Mouse (Mus musculus): ENCODE results near the gene AI597479. TPM values are rescaled to one million over a fixed set of nuclear protein-coding genes. Genes with fewer than 3 reads are reported as not detected.

The AI597479 gene
- total and polyA plus RNA-seq, 3 experiments: 3.2 to 45.8 (median 31.8) TPM

GRCm38 (mm10) chr1:43091306-43092055 is 7.0 kb upstream of the AI597479 start:
- no peak for TF ChIP-seq POLR2AphosphoS5 (IDR thresholded peaks at IDR 0.05; ENCODE audit: insufficient replicate concordance, low read depth, low read length)
- no peak for TF ChIP-seq TAL1 (conservative IDR thresholded peaks at IDR 0.05; ENCODE audit: low read depth, low read length)
- TF ChIP-seq CTCF (IDR thresholded peaks at IDR 0.05; ENCODE audit: low read depth, low read length): no peak
- TF ChIP-seq GATA1 (IDR thresholded peaks at IDR 0.05; ENCODE audit: borderline replicate concordance, low read length): no peak
- no peak for TF ChIP-seq GATA2 (IDR thresholded peaks at IDR 0.05; ENCODE audit: borderline replicate concordance, low read depth, low read length)
- ATAC-seq (ENCODE audit: extremely low read depth, insufficient number of reproducible peaks, low FRiP score, poor library complexity, severe bottlenecking): peak; percentile 25; the same call in 1 of the 2 replicates
- peaks cover 30% of the 10 kb centered on the region for H3K4me1 ChIP-seq (ENCODE audit: insufficient read depth, low read depth, low read length)
- peak overlapping the region; percentile 84 for H3K4me3 ChIP-seq (ENCODE audit: low read depth, low read length)
- no peaks in the 10 kb centered on the region for H3K27me3 ChIP-seq (ENCODE audit: insufficient read depth, low read length)
- DNase-seq (ENCODE audit: low spot score): peak; percentile 65
- peaks cover 46% of the 10 kb centered on the region for H3K36me3 ChIP-seq (replicated peaks)
- no peaks in the 10 kb centered on the region for H3K9me3 ChIP-seq (replicated peaks)

GRCm38 (mm10) chr1:43092056-43093015 is 6.2 kb upstream of the AI597479 start:
- Histone ChIP-seq H3K4me1 (ENCODE audit: insufficient read depth, low read depth, low read length) (peaks cover 37% of the 10 kb centered on the region), H3K36me3 (replicated peaks) (peaks cover 41% of the 10 kb centered on the region), H3K9me3 (replicated peaks) (no peaks in the 10 kb centered on the region), H3K27me3 (ENCODE audit: insufficient read depth, low read length) (no peaks in the 10 kb centered on the region), H3K4me3 (ENCODE audit: low read depth, low read length) (peak overlapping the region; percentile 84)
- TF ChIP-seq POLR2AphosphoS5 (IDR thresholded peaks at IDR 0.05; ENCODE audit: insufficient replicate concordance, low read depth, low read length): no peak
- TF ChIP-seq TAL1 (conservative IDR thresholded peaks at IDR 0.05; ENCODE audit: low read depth, low read length): no peak
- no peak for TF ChIP-seq CTCF (IDR thresholded peaks at IDR 0.05; ENCODE audit: low read depth, low read length)
- TF ChIP-seq GATA1 (IDR thresholded peaks at IDR 0.05; ENCODE audit: borderline replicate concordance, low read length): no peak
- no peak for TF ChIP-seq GATA2 (IDR thresholded peaks at IDR 0.05; ENCODE audit: borderline replicate concordance, low read depth, low read length)
- ATAC-seq (ENCODE audit: extremely low read depth, insufficient number of reproducible peaks, low FRiP score, poor library complexity, severe bottlenecking): peak; percentile 41; the same call in 1 of the 2 replicates
- peak; percentile 93 for DNase-seq (ENCODE audit: low spot score)

GRCm38 (mm10) chr1:43094206-43094605 is 4.3 kb upstream of the AI597479 start:
- ATAC-seq (ENCODE audit: extremely low read depth, insufficient number of reproducible peaks, low FRiP score, poor library complexity, severe bottlenecking) (no peak), DNase-seq (ENCODE audit: low spot score) (no peak)
- H3K4me1 ChIP-seq (ENCODE audit: insufficient read depth, low read depth, low read length): peaks cover 42% of the 10 kb centered on the region
- H3K36me3 ChIP-seq (replicated peaks): peaks cover 28% of the 10 kb centered on the region
- H3K9me3 ChIP-seq (replicated peaks): no peaks in the 10 kb centered on the region
- H3K4me3 ChIP-seq (ENCODE audit: low read depth, low read length): no peak overlapping the region
- no peaks in the 10 kb centered on the region for H3K27me3 ChIP-seq (ENCODE audit: insufficient read depth, low read length)
- TF ChIP-seq GATA2 (IDR thresholded peaks at IDR 0.05; ENCODE audit: borderline replicate concordance, low read depth, low read length) (no peak), POLR2AphosphoS5 (IDR thresholded peaks at IDR 0.05; ENCODE audit: insufficient replicate concordance, low read depth, low read length) (no peak), CTCF (IDR thresholded peaks at IDR 0.05; ENCODE audit: low read depth, low read length) (no peak)

GRCm38 (mm10) chr1:43108729-43109128 is 10.2 kb downstream of the AI597479 start:
- Histone ChIP-seq H3K27me3 (ENCODE audit: insufficient read depth, low read length) (no peaks in the 10 kb centered on the region), H3K4me3 (ENCODE audit: low read depth, low read length) (no peak overlapping the region), H3K9me3 (replicated peaks) (no peaks in the 10 kb centered on the region), H3K4me1 (ENCODE audit: insufficient read depth, low read depth, low read length) (peaks cover 4% of the 10 kb centered on the region; the same call in 1 of the 2 replicates), H3K36me3 (replicated peaks) (peaks cover 67% of the 10 kb centered on the region)
- ATAC-seq (ENCODE audit: extremely low read depth, insufficient number of reproducible peaks, low FRiP score, poor library complexity, severe bottlenecking): no peak
- no peak for TF ChIP-seq CTCF (IDR thresholded peaks at IDR 0.05; ENCODE audit: low read depth, low read length)
- no peak for TF ChIP-seq TAL1 (conservative IDR thresholded peaks at IDR 0.05; ENCODE audit: low read depth, low read length)
- no peak for TF ChIP-seq POLR2AphosphoS5 (IDR thresholded peaks at IDR 0.05; ENCODE audit: insufficient replicate concordance, low read depth, low read length)
- no peak for TF ChIP-seq GATA2 (IDR thresholded peaks at IDR 0.05; ENCODE audit: borderline replicate concordance, low read depth, low read length)
- TF ChIP-seq GATA1 (IDR thresholded peaks at IDR 0.05; ENCODE audit: borderline replicate concordance, low read length): no peak
- DNase-seq (ENCODE audit: low spot score): no peak

GRCm38 (mm10) chr1:43110556-43110955 is 12.0 kb downstream of the AI597479 start:
- DNase-seq (ENCODE audit: low spot score) (peak; percentile 57), ATAC-seq (ENCODE audit: extremely low read depth, insufficient number of reproducible peaks, low FRiP score, poor library complexity, severe bottlenecking) (peak; percentile 64; the same call in 1 of the 2 replicates)
- TF ChIP-seq TAL1 (conservative IDR thresholded peaks at IDR 0.05; ENCODE audit: low read depth, low read length) (no peak), CTCF (IDR thresholded peaks at IDR 0.05; ENCODE audit: low read depth, low read length) (peak; percentile 77), GATA2 (IDR thresholded peaks at IDR 0.05; ENCODE audit: borderline replicate concordance, low read depth, low read length) (no peak), POLR2AphosphoS5 (IDR thresholded peaks at IDR 0.05; ENCODE audit: insufficient replicate concordance, low read depth, low read length) (no peak)
- H3K4me3 ChIP-seq (ENCODE audit: low read depth, low read length): no peak overlapping the region
- H3K27me3 ChIP-seq (ENCODE audit: insufficient read depth, low read length): no peaks in the 10 kb centered on the region
- peaks cover 83% of the 10 kb centered on the region for H3K36me3 ChIP-seq (replicated peaks)
- peaks cover 4% of the 10 kb centered on the region; the same call in 1 of the 2 replicates for H3K4me1 ChIP-seq (ENCODE audit: insufficient read depth, low read depth, low read length)
- no peaks in the 10 kb centered on the region for H3K9me3 ChIP-seq (replicated peaks)

GRCm38 (mm10) chr1:43112882-43113281 is 14.4 kb downstream of the AI597479 start:
- H3K27me3 ChIP-seq (ENCODE audit: insufficient read depth, low read length): no peaks in the 10 kb centered on the region
- no peak overlapping the region for H3K4me3 ChIP-seq (ENCODE audit: low read depth, low read length)
- no peak for TF ChIP-seq POLR2AphosphoS5 (IDR thresholded peaks at IDR 0.05; ENCODE audit: insufficient replicate concordance, low read depth, low read length)
- no peak for TF ChIP-seq GATA1 (IDR thresholded peaks at IDR 0.05; ENCODE audit: borderline replicate concordance, low read length)
- no peak for TF ChIP-seq CTCF (IDR thresholded peaks at IDR 0.05; ENCODE audit: low read depth, low read length)
- no peak for TF ChIP-seq GATA2 (IDR thresholded peaks at IDR 0.05; ENCODE audit: borderline replicate concordance, low read depth, low read length)
- no peak for TF ChIP-seq TAL1 (conservative IDR thresholded peaks at IDR 0.05; ENCODE audit: low read depth, low read length)
- ATAC-seq (ENCODE audit: extremely low read depth, insufficient number of reproducible peaks, low FRiP score, poor library complexity, severe bottlenecking) (no peak), DNase-seq (ENCODE audit: low spot score) (no peak)
- peaks cover 4% of the 10 kb centered on the region; the same call in 1 of the 2 replicates for H3K4me1 ChIP-seq (ENCODE audit: insufficient read depth, low read depth, low read length)
- peaks cover 91% of the 10 kb centered on the region for H3K36me3 ChIP-seq (replicated peaks)
- H3K9me3 ChIP-seq (replicated peaks): no peaks in the 10 kb centered on the region

Measured in G1E (cell line).